Mouse (Mus musculus) R1 (cell line): ENCODE data around the gene Mterf1b.

Source experiments
- DNase-seq: peaks from one replicate; pipeline ENCODE4 v3.0.0-alpha.2; 2018; ENCODE audit warnings: low read depth, low spot score

Gene Mterf1b

DNA sequence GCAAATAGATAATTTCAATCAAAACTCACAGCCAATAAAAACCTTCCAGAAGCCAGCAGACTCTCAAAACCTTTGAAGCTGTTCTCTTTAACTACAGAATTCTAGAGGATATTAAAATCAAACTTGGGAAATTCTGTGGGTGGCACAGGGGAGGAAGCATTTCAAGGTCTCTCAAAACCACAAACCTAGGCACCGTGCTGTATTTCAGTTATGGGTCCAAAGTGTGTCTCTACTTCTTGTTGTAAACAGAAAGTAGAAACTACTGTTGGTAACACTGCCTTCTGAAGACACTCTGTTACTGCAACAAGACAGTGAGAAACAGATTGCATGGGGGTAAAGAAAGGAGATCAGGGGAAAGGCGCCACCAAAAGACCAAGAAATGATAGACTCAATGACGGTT lies 52.8 kb downstream of the Mterf1b start:
- DNase-seq, result no peak

GRCm38 (mm10) chr5:4246095-4246494 lies 53.9 kb downstream of the Mterf1b start:
- DNase-seq, result no peak
